Mouse (Mus musculus) kidney, embryonic 14.5 days (tissue): ENCODE measurements around the gene Spry2. TPM values are rescaled to one million over a fixed set of nuclear protein-coding genes. Genes with fewer than 3 reads are reported as not detected.
A peak's percentile ranks its signal among the peaks of the same experiment; 100 is the strongest.

Experiments
- ATAC-seq: fragments of 200-750 bp; cut with Nextera tagmentation; 2 replicates; pipeline ENCODE4 v1.8.0; 2017; ENCODE audit warnings: moderate number of reproducible peaks, mild to moderate bottlenecking, moderate TSS enrichment, moderate library complexity; ENCODE audit not compliant: low FRiP score, low TSS enrichment
- H3K27ac ChIP-seq: fragments of 300-500 bp; sonication (generic); 2 replicates; pipeline ENCODE4 v1.5.1; 2014; ENCODE audit warnings: low read depth, mild to moderate bottlenecking, low read length, moderate library complexity, mixed read lengths
- H3K27me3 ChIP-seq: fragments of 300-500 bp; sonication (generic); 2 replicates; pipeline ENCODE4 v1.6.1; 2014; ENCODE audit warnings: mild to moderate bottlenecking, low read length; ENCODE audit not compliant: control insufficient read depth, insufficient read depth
- H3K36me3 ChIP-seq: fragments of 300-500 bp; sonication (generic); 2 replicates; pipeline ENCODE4 v1.6.1; 2014; ENCODE audit warnings: low read length, mixed read lengths; ENCODE audit not compliant: control insufficient read depth, insufficient read depth
- H3K4me1 ChIP-seq: fragments of 300-500 bp; sonication (generic); 2 replicates; pipeline ENCODE4 v1.6.1; 2014; ENCODE audit warnings: low read length, mixed read lengths; ENCODE audit not compliant: control insufficient read depth, insufficient read depth
- H3K4me2 ChIP-seq: fragments of 300-500 bp; sonication (generic); replicated peaks from 2 replicates; pipeline ENCODE4 v1.6.1; 2014; ENCODE audit warnings: low read depth, mild to moderate bottlenecking, low read length
- H3K4me3 ChIP-seq: fragments of 300-500 bp; sonication (generic); 2 replicates; pipeline ENCODE4 v1.5.1; 2014; ENCODE audit warnings: mild to moderate bottlenecking, low read length
- H3K9ac ChIP-seq: fragments of 300-500 bp; sonication (generic); 2 replicates; pipeline ENCODE4 v1.6.1; 2014; ENCODE audit warnings: low read depth, mild to moderate bottlenecking, low read length, moderate library complexity
- H3K9me3 ChIP-seq: fragments of 300-500 bp; sonication (generic); 2 replicates; pipeline ENCODE4 v1.6.1; 2016; ENCODE audit warnings: low read length; ENCODE audit not compliant: control insufficient read depth
- WGBS: fragments of 180-500 bp; shearing (Covaris S2); extraction: QIAGEN DNeasy Blood & Tissue Kit; methylation state at CpG from one replicate; pipeline ENCODE4 v1.1.7; 2014; 5-methylcytosine and 5-hydroxymethylcytosine counted together
- polyA plus RNA-seq: library from polyadenylated mRNA; unstranded; fragments of >200 nt; fragmentation: Nextera tagmentation; extraction: Ambion mirVana; gene quantifications from 2 replicates; pipeline ENCODE4 v1.2.1, GENCODE M21; 2014

Gene Spry2
- polyA plus RNA-seq, 1 experiment from 2014 or later, result 56.3 TPM

GRCm38 (mm10) chr14:105885249-105885648 lies 11.4 kb downstream of the Spry2 start:
- H3K27me3 ChIP-seq, result no peaks in the 10 kb centered on the region
- peaks cover 6% of the 10 kb centered on the region; the same call in 1 of the 2 replicates for H3K36me3 ChIP-seq
- no peak overlapping the region for H3K4me2 ChIP-seq
- no peaks in the 10 kb centered on the region for H3K9me3 ChIP-seq
- no peak overlapping the region for H3K27ac ChIP-seq
- no peak overlapping the region for H3K9ac ChIP-seq
- H3K4me1 ChIP-seq, result no peaks in the 10 kb centered on the region
- H3K4me3 ChIP-seq, result no peak overlapping the region
- ATAC-seq, result no peak
- WGBS, result 85% methylated on average over 6 of the region's 6 CpGs

- Histone ChIP-seq H3K4me2 (no peak overlapping the region), H3K9ac (no peak overlapping the region), H3K9me3 (no peaks in the 10 kb centered on the region), H3K4me3 (no peak overlapping the region), H3K36me3 (no peaks in the 10 kb centered on the region), H3K27me3 (no peaks in the 10 kb centered on the region), H3K4me1 (no peaks in the 10 kb centered on the region), H3K27ac (no peak overlapping the region)
- WGBS, result 95% methylated on average over 6 of the region's 6 CpGs
- no peak for ATAC-seq
Measured at GRCm38 (mm10) chr14:105883215-105883614, 13.4 kb downstream of the Spry2 start.

GRCm38 (mm10) chr14:105878359-105878758 lies 18.3 kb downstream of the Spry2 start:
- WGBS, result 84% methylated on average over 10 of the region's 10 CpGs
- no peaks in the 10 kb centered on the region for H3K9me3 ChIP-seq

DNA sequence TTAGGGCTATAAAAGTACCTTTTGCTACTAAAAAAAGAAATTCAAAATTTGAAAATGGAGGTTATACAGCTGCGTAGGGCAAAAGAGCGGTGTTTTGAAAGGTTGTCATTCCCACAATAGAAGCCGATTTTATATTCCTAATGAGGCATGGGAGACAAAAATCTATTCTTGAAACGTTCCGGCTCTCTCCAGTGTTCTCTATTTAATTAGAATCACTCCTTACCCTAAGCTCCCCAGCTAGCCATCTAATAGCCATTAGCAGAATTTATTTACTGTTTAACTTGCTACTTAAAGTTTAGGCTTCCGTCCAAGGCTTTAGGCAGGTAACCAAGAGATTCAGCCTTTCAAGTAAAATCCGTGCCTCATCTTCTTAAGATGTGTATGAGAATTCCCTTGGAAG lies 20.2 kb downstream of the Spry2 start:
- H3K4me1 ChIP-seq, result peaks cover 4% of the 10 kb centered on the region; the same call in 1 of the 2 replicates
- H3K9ac ChIP-seq, result no peak overlapping the region
- no peak overlapping the region for H3K4me3 ChIP-seq
- no peak overlapping the region for H3K4me2 ChIP-seq
- no peaks in the 10 kb centered on the region for H3K9me3 ChIP-seq
- no peak overlapping the region for H3K27ac ChIP-seq
- H3K27me3 ChIP-seq, result no peaks in the 10 kb centered on the region
- 75% methylated on average over 7 of the region's 7 CpGs for WGBS
- H3K36me3 ChIP-seq, result no peaks in the 10 kb centered on the region
- no peak for ATAC-seq

More at GRCm38 (mm10) chr14:105878359-105878758, 18.3 kb downstream of the Spry2 start:
- no peak for ATAC-seq
- H3K9ac ChIP-seq, result no peak overlapping the region
- H3K4me1 ChIP-seq, result no peaks in the 10 kb centered on the region
- no peak overlapping the region for H3K27ac ChIP-seq
- H3K4me2 ChIP-seq, result no peak overlapping the region
- no peaks in the 10 kb centered on the region for H3K36me3 ChIP-seq
- H3K4me3 ChIP-seq, result no peak overlapping the region
- H3K27me3 ChIP-seq, result no peaks in the 10 kb centered on the region

- Histone ChIP-seq H3K36me3 (no peaks in the 10 kb centered on the region), H3K27me3 (no peaks in the 10 kb centered on the region), H3K9ac (no peak overlapping the region), H3K4me2 (peak overlapping the region; percentile 19), H3K9me3 (no peaks in the 10 kb centered on the region), H3K4me1 (peaks cover 13% of the 10 kb centered on the region; the same call in 1 of the 2 replicates), H3K4me3 (no peak overlapping the region), H3K27ac (peak overlapping the region; percentile 85)
- peak; percentile 75 for ATAC-seq
- 24% methylated on average over 14 of the region's 14 CpGs for WGBS
Measured at GRCm38 (mm10) chr14:105870370-105870936, 26.2 kb downstream of the Spry2 start.

- Histone ChIP-seq H3K27ac (no peak overlapping the region), H3K9ac (no peak overlapping the region), H3K9me3 (no peaks in the 10 kb centered on the region), H3K4me1 (peaks cover 5% of the 10 kb centered on the region; the same call in 1 of the 2 replicates), H3K36me3 (no peaks in the 10 kb centered on the region), H3K4me3 (no peak overlapping the region), H3K4me2 (no peak overlapping the region), H3K27me3 (no peaks in the 10 kb centered on the region)
- WGBS, result 92% methylated on average over 5 of the region's 5 CpGs
- ATAC-seq, result no peak
Measured at GRCm38 (mm10) chr14:105865381-105865938, 31.2 kb downstream of the Spry2 start.

- H3K27me3 ChIP-seq, result no peaks in the 10 kb centered on the region
- H3K9ac ChIP-seq, result no peak overlapping the region
- ATAC-seq, result no peak
- no peaks in the 10 kb centered on the region for H3K4me1 ChIP-seq
- no peaks in the 10 kb centered on the region for H3K36me3 ChIP-seq
- H3K27ac ChIP-seq, result no peak overlapping the region
- 71% methylated on average over 11 of the region's 11 CpGs for WGBS
- no peak overlapping the region for H3K4me2 ChIP-seq
- H3K9me3 ChIP-seq, result no peaks in the 10 kb centered on the region
- H3K4me3 ChIP-seq, result no peak overlapping the region
Measured at GRCm38 (mm10) chr14:105862199-105862598, 34.4 kb downstream of the Spry2 start.

GRCm38 (mm10) chr14:105860920-105861319 lies 35.7 kb downstream of the Spry2 start:
- Histone ChIP-seq H3K9ac (no peak overlapping the region), H3K4me1 (no peaks in the 10 kb centered on the region), H3K4me3 (no peak overlapping the region), H3K36me3 (no peaks in the 10 kb centered on the region), H3K9me3 (no peaks in the 10 kb centered on the region), H3K27me3 (no peaks in the 10 kb centered on the region), H3K27ac (no peak overlapping the region), H3K4me2 (no peak overlapping the region)
- no peak for ATAC-seq
- 52% methylated on average over 6 of the region's 6 CpGs for WGBS

- H3K36me3 ChIP-seq, result no peaks in the 10 kb centered on the region
- H3K4me3 ChIP-seq, result no peak overlapping the region
- WGBS, result 93% methylated on average over 4 of the region's 4 CpGs
- H3K27ac ChIP-seq, result no peak overlapping the region
- H3K9ac ChIP-seq, result no peak overlapping the region
- no peak overlapping the region for H3K4me2 ChIP-seq
- no peaks in the 10 kb centered on the region for H3K9me3 ChIP-seq
- no peaks in the 10 kb centered on the region for H3K27me3 ChIP-seq
- no peak for ATAC-seq
- H3K4me1 ChIP-seq, result no peaks in the 10 kb centered on the region
Measured at GRCm38 (mm10) chr14:105860276-105860675, 36.3 kb downstream of the Spry2 start.
